Comparison of ENCODE assay signal across 29 mouse cellular contexts in the genomic region with DNA sequence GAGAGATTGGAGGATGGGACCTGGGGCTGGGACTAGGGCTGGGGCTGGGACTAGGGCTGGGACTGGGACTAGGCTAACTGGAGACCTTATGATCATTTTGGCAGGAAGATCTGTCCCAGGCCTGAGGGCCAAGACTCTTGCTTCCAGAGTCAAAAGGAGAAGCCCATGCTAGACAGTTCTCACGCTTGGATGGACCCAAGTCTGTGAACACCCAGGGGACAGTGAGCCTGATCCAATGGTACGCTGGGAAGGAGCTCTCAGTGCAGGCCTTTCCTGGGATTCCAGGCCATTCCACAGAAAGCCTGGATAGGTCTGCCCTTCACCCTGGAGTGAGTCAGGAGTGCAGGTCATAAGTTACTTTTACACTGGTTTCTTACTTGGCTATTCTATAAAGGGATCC. TPM values are rescaled to one million over a fixed set of nuclear protein-coding genes. Genes with fewer than 3 reads are reported as not detected.
A peak's percentile ranks its signal among the peaks of the same experiment; 100 is the strongest.
DNase-seq lines count a peak whose midpoint lies in the region; ATAC-seq and TF ChIP-seq lines count a peak whose summit lies in the region.
"Had no signal": no experiment of that assay in that cellular context is flagged by ENCODE, and none has a peak within 500 bp of the region (broad histone marks: within the 10 kb centered on the region; RNA-seq: fewer than 3 reads in every experiment).

No protein-coding gene starts in this region.

- H3K9ac ChIP-seq in kidney, embryonic 15.5 days: no peak overlapping the region
- H3K9ac ChIP-seq: embryonic facial prominence, embryonic 15.5 days; hindbrain, embryonic 14.5 days had no signal

- DNase-seq in gastrocnemius, adult 2 months: no peak
- DNase-seq in gastrocnemius, adult 18-20 months (ENCODE audit: low spot score): no peak
- DNase-seq in heart, adult 8-10 months (ENCODE audit: low spot score): peak; percentile 13
- DNase-seq in heart, postnatal 25 days (ENCODE audit: low spot score): no peak
- peak; percentile 72 for DNase-seq in kidney, adult 2 months
- peak; percentile 69 for DNase-seq in adipocyte (ENCODE audit: low spot score)
- DNase-seq: adrenal gland, adult 8-10 months; adrenal gland, postnatal 36 days; cerebellum, adult 11 months; cerebellum, adult 8-10 months; cerebellum, postnatal 14 days; embryo, embryonic 11 days; heart, postnatal 10 days; kidney, adult 11 months; kidney, postnatal 10 days had no signal

- WGBS in kidney, adult 2 months: 63% methylated on average over 2 of the region's 2 CpGs
- 86% methylated on average over 2 of the region's 2 CpGs for WGBS in kidney, embryonic 15.5 days

- H3K27me3 ChIP-seq in kidney, adult 2 months (replicated peaks; ENCODE audit: control insufficient read depth, insufficient read depth, low read length): no peaks in the 10 kb centered on the region
- no peaks in the 10 kb centered on the region for H3K27me3 ChIP-seq in kidney, embryonic 15.5 days
- H3K27me3 ChIP-seq: embryonic facial prominence, embryonic 15.5 days; Patski had no signal

- ATAC-seq in kidney, embryonic 15.5 days (replicated peaks; ENCODE audit: low FRiP score): no peak
- ATAC-seq: activated CD4-positive, CD25-positive, alpha-beta regulatory T cell, adult 4 months; forebrain, embryonic 16.5 days; Patski had no signal

- no peak for TF ChIP-seq CTCF in gastrocnemius, adult 2 months (IDR thresholded peaks at IDR 0.05)
- TF ChIP-seq CTCF in kidney, adult 2 months (conservative IDR thresholded peaks at IDR 0.05; ENCODE audit: insufficient read depth, insufficient read length, low read depth, low read length): no peak

- H3K9me3 ChIP-seq in kidney, embryonic 15.5 days (replicated peaks): no peaks in the 10 kb centered on the region; the same call in 1 of the 2 replicates
- H3K9me3 ChIP-seq: embryonic facial prominence, embryonic 15.5 days; hindbrain, embryonic 10.5 days had no signal

- 0 out of 2 replicates have a peak, but pooled peaks cover 2% of the 10 kb centered on the region for H3K36me3 ChIP-seq in kidney, adult 2 months (ENCODE audit: control insufficient read depth, insufficient read depth, low read length)
- peaks cover 28% of the 10 kb centered on the region for H3K36me3 ChIP-seq in kidney, embryonic 15.5 days

- intact Hi-C loops in gastrocnemius, adult 2 months (cut with DNase I): no loop called here
- intact Hi-C loops in heart, postnatal 25 days (cut with DNase I): loop anchor here (5.0 kb wide), 1 partner anchor 88 kb away; no protein-coding TSS in a partner anchor

- peaks cover 20% of the 10 kb centered on the region for H3K4me1 ChIP-seq in kidney, adult 2 months (ENCODE audit: control insufficient read depth, insufficient read depth, low read length)
- peaks cover 7% of the 10 kb centered on the region for H3K4me1 ChIP-seq in kidney, embryonic 15.5 days
- H3K4me1 ChIP-seq: embryonic facial prominence, embryonic 15.5 days had no signal

- H3K27ac ChIP-seq in gastrocnemius, adult 2 months: peak overlapping the region; percentile 48
- no peak overlapping the region for H3K27ac ChIP-seq in kidney, adult 2 months (ENCODE audit: insufficient read depth, low read depth, low read length)
- no peak overlapping the region for H3K27ac ChIP-seq in kidney, embryonic 15.5 days
- H3K27ac ChIP-seq: embryonic facial prominence, embryonic 15.5 days; hindbrain, embryonic 10.5 days; hindbrain, embryonic 14.5 days had no signal

- H3K4me2 ChIP-seq in kidney, embryonic 15.5 days: no peak overlapping the region
- H3K4me2 ChIP-seq: embryonic facial prominence, embryonic 15.5 days; hindbrain, embryonic 14.5 days had no signal

- TF ChIP-seq POLR2A in kidney, adult 2 months (IDR thresholded peaks at IDR 0.05; ENCODE audit: low read depth, low read length): no peak

- H3K4me3 ChIP-seq in gastrocnemius, adult 2 months: no peak overlapping the region
- no peak overlapping the region for H3K4me3 ChIP-seq in kidney, adult 2 months (ENCODE audit: insufficient read depth, low read depth, low read length)
- H3K4me3 ChIP-seq in kidney, embryonic 15.5 days (replicated peaks): no peak overlapping the region
- H3K4me3 ChIP-seq: embryonic facial prominence, embryonic 15.5 days; erythroblast, embryonic 14.5 days; hindbrain, embryonic 10.5 days had no signal

RNA-seq across cellular contexts. Expression of gene Morn4, which starts 11.1 kb away (rescaled TPM):
- total RNA-seq in gastrocnemius, adult 2 months (2021): 1 to 10 TPM; 2.2 to 4.4 TPM
- 1 to 10 TPM; 4.0 to 4.5 TPM for total RNA-seq in gastrocnemius, adult 18-20 months (2021)
- total RNA-seq in heart, adult 8-10 months (2022): 1 to 10 TPM; 2.2 to 4.0 (median 2.4) TPM
- 1 to 10 TPM; 3.3 to 3.7 TPM for total RNA-seq in heart, postnatal 25 days (2021)
- polyA plus RNA-seq in kidney, adult 2 months (2012; rRNA removed): 25.9 and 26.3 TPM in 2 replicates
- 29.6 TPM in 2 replicates for polyA plus RNA-seq in kidney, embryonic 15.5 days (2015; fragmentation: Nextera tagmentation; extraction: Ambion mirVana)
- polyA plus RNA-seq: activated CD4-positive, CD25-positive, alpha-beta regulatory T cell, adult 4 months had no signal

RNA-seq across cellular contexts. Expression of gene Pi4k2a, which starts 15.2 kb away (rescaled TPM):
- total RNA-seq in gastrocnemius, adult 2 months (2021): 10 to 100 TPM; 11.9 to 12.8 TPM
- total RNA-seq in gastrocnemius, adult 18-20 months (2021): 10 to 100 TPM; 13.0 to 13.7 TPM
- 10 to 100 TPM; 17.7 to 23.2 (median 22.2) TPM for total RNA-seq in heart, adult 8-10 months (2022)
- total RNA-seq in heart, postnatal 25 days (2021): 10 to 100 TPM; 18.4 to 19.0 TPM
- 41.7 and 45.4 TPM in 2 replicates for polyA plus RNA-seq in kidney, adult 2 months (2012; rRNA removed)
- polyA plus RNA-seq in kidney, embryonic 15.5 days (2015; fragmentation: Nextera tagmentation; extraction: Ambion mirVana): 27.4 and 27.7 TPM in 2 replicates

RNA-seq across cellular contexts. Expression of gene 4933411K16Rik, which starts 23.0 kb away (rescaled TPM):
- total RNA-seq in gastrocnemius, adult 2 months (2021): under 1 TPM; 0.28 to 0.33 TPM
- total RNA-seq in gastrocnemius, adult 18-20 months (2021): under 1 TPM; 0.48 to 0.85 TPM
- under 1 TPM in 2 of 4 experiments, not detected in 2; 0.22 to 0.31 TPM for total RNA-seq in heart, adult 8-10 months (2022)
- not detected for total RNA-seq in heart, postnatal 25 days (2021)
- 3.6 and 5.1 TPM in 2 replicates for polyA plus RNA-seq in kidney, adult 2 months (2012; rRNA removed)
- polyA plus RNA-seq in kidney, embryonic 15.5 days (2015; fragmentation: Nextera tagmentation; extraction: Ambion mirVana): 0.54 and 0.62 TPM in 2 replicates
- total RNA-seq: CH12.LX; common myeloid progenitor, adult 5-6 weeks; granulocyte monocyte progenitor cell, adult 5-6 weeks had no signal
- polyA plus RNA-seq: activated CD4-positive, CD25-positive, alpha-beta regulatory T cell, adult 4 months; embryonic facial prominence, embryonic 11.5 days; erythroblast, embryonic 14.5 days; forebrain, embryonic 16.5 days; heart, embryonic 14.5 days; hindbrain, embryonic 10.5 days; hindbrain, embryonic 14.5 days had no signal

RNA-seq across cellular contexts. Expression of gene Hoga1, which starts 29.6 kb away (rescaled TPM):
- total RNA-seq in gastrocnemius, adult 2 months (2021): 1 to 10 TPM; 2.9 to 3.1 TPM
- 1 to 10 TPM; 2.8 to 4.2 TPM for total RNA-seq in gastrocnemius, adult 18-20 months (2021)
- 1 to 10 TPM in 3 of 4 experiments, under 1 TPM in 1; 0.92 to 2.5 (median 1.5) TPM for total RNA-seq in heart, adult 8-10 months (2022)
- 1 to 10 TPM; 1.1 to 1.7 TPM for total RNA-seq in heart, postnatal 25 days (2021)
- polyA plus RNA-seq in kidney, adult 2 months (2012; rRNA removed): 167 and 177 TPM in 2 replicates
- 19.7 and 21.1 TPM in 2 replicates for polyA plus RNA-seq in kidney, embryonic 15.5 days (2015; fragmentation: Nextera tagmentation; extraction: Ambion mirVana)
- total RNA-seq: CH12.LX; common myeloid progenitor, adult 5-6 weeks; granulocyte monocyte progenitor cell, adult 5-6 weeks had no signal
- polyA plus RNA-seq: activated CD4-positive, CD25-positive, alpha-beta regulatory T cell, adult 4 months; erythroblast, embryonic 14.5 days had no signal

RNA-seq across cellular contexts. Expression of gene Ankrd2, which starts 39.3 kb away (rescaled TPM):
- 100 to 1,000 TPM; 154 to 235 TPM for total RNA-seq in gastrocnemius, adult 2 months (2021)
- 100 to 1,000 TPM; 180 to 360 TPM for total RNA-seq in gastrocnemius, adult 18-20 months (2021)
- total RNA-seq in heart, adult 8-10 months (2022): under 1 TPM in 3 of 4 experiments, not detected in 1; 0.49 to 0.63 (median 0.53) TPM
- total RNA-seq in heart, postnatal 25 days (2021): not detected
- 0.14 and 2.2 TPM in 2 replicates for polyA plus RNA-seq in kidney, adult 2 months (2012; rRNA removed)
- 0.35 TPM in 1 of 2 replicates, not detected in the other for polyA plus RNA-seq in kidney, embryonic 15.5 days (2015; fragmentation: Nextera tagmentation; extraction: Ambion mirVana)
- total RNA-seq: CH12.LX; common myeloid progenitor, adult 5-6 weeks; granulocyte monocyte progenitor cell, adult 5-6 weeks; heart, postnatal 10 days had no signal
- polyA plus RNA-seq: activated CD4-positive, CD25-positive, alpha-beta regulatory T cell, adult 4 months; embryonic facial prominence, embryonic 11.5 days; erythroblast, embryonic 14.5 days; forebrain, embryonic 11.5 days; heart, embryonic 14.5 days; hindbrain, embryonic 10.5 days had no signal

Comparison
In these comparisons a context has a peak if more than half of its experiments do, and no peak if none do; other contexts are left out.
1. DNase-seq: peak in heart, adult 8-10 months (single experiment), kidney, adult 2 months (single experiment) and adipocyte (single experiment); none in gastrocnemius, adult 2 months (single experiment), gastrocnemius, adult 18-20 months (single experiment) and heart, postnatal 25 days (single experiment).